Mouse (Mus musculus): Measurements from ENCODE around the gene Sptbn2. TPM values are rescaled to one million over a fixed set of nuclear protein-coding genes. Genes with fewer than 3 reads are reported as not detected.
"Not testable (repeated sequence)": the region's sequence is repeated elsewhere in the genome, so short reads cannot be mapped to it uniquely, and the experiment has no call there.

Gene Sptbn2
- total RNA-seq, 4 experiments from 2014 or later, result 475 to 555 (median 513) TPM

DNA sequence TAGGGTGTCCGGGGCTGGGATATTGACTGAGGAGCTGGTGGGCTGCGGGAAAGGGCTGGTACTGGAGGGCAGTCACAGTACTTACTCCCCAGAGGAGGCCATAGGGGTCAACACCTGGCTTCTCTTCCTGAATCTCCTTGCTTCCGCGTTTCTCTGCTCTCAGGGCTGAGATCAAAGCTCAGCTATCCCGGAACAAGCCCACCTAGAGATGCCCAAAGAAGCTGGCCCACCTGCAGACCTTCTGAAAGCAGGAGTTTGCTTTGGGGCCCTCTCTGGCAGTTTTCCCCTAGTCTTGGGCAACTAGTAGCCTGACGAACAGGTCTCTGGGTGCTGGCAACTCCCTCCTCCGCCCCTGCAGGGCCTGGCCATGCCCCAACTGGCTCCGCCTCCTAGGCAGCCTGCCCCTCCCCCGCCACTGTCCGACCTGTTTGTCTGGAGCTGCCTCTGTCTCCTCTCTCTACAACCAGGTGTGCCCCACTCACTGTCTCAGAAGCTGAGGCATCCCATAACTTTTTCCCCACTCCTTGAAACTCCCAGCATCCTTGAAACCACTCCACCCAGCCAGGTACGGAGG lies 9.8 kb downstream of the Sptbn2 start:
- no peak for DNase-seq (ENCODE audit: low spot score in 2 of 2)

DNA sequence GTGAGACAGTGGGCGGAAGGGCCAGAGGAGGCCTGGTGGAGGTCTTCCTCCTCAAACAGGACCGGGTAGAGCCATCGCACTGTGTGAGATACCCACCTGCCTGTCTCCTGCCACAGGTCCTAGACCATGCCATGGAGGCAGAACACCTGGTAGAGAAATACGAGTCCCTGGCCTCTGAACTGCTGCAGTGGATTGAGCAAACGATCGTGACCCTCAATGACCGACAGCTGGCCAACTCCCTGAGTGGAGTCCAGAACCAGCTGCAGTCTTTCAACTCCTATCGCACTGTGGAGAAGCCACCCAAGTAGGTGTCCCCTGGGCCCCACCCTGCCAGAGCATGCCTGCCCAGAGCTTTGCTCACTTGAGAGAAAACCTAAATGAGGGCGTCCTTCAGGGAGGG lies 18.2 kb downstream of the Sptbn2 start:
- DNase-seq (ENCODE audit: low spot score in 2 of 2), result no peak

DNA sequence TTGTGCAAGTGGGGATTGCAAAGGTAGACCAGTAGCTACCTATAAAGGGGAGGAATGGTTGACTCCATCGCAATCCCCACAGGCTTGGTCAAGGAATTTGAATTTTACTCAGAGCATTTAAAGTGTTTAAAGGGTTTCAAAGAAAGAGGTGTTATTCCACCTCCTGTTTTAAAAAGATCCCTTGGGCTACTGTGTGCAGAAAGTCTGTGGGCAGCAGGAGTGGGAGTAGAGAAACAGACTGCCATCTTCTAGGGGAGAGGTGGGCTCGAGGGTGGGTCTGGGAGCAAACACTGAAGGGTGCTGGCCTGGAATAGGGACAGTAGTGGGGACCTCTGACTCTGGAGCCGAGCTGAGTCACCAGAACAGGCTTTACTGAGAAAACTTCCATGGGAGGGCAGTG lies 22.1 kb downstream of the Sptbn2 start:
- DNase-seq (ENCODE audit: low spot score in 2 of 2), result no peak

DNA sequence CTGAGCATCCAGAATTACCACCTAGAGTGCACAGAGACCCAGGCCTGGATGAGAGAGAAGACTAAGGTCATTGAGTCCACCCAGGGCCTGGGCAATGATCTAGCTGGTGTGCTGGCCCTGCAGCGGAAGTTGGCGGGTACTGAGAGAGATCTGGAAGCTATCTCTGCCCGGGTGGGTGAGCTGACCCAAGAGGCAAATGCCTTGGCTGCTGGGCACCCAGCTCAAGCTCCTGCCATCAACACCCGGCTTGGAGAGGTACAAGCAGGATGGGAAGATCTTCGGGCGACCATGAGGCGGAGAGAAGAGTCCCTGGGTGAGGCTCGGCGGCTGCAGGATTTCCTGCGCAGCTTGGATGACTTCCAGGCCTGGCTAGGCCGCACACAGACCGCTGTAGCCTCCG lies 26.9 kb downstream of the Sptbn2 start:
- no peak for DNase-seq (ENCODE audit: low spot score in 2 of 2)

DNA sequence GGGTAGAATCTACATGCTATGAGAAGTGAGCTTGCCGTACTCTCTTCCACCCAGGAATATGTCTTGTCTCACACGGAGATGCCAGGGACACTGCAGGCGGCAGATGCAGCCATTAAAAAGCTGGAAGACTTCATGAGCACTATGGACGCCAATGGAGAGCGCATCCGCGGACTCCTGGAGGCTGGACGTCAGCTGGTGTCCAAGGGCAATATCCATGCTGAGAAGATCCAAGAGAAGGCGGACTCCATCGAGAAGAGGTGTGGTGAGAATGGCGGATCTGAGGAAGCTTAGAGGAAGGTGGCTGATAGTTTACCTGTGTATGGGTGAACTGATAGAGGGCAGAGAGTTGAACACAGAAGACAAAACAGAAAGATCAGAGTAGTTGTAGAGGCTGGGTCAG lies 28.1 kb downstream of the Sptbn2 start:
- DNase-seq (ENCODE audit: low spot score in 2 of 2), result no peak

DNA sequence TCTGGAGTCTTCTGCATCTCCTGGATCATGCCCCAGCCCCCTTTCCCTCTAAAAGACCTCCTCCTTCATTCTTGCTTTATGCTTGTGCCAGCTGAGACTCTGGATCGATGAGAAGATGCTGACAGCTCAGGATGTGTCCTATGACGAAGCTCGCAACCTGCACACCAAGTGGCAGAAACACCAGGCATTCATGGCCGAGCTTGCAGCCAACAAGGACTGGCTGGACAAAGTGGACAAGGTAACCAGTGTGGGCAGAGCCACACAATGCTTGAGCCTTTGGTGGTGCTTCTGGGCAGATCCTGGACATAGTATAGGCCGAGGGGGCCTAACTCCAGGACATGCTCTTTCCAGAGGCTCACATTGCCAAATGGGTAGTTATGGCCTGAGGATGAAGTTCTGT lies 28.8 kb downstream of the Sptbn2 start:
- no peak for DNase-seq (ENCODE audit: low spot score in 2 of 2)

DNA sequence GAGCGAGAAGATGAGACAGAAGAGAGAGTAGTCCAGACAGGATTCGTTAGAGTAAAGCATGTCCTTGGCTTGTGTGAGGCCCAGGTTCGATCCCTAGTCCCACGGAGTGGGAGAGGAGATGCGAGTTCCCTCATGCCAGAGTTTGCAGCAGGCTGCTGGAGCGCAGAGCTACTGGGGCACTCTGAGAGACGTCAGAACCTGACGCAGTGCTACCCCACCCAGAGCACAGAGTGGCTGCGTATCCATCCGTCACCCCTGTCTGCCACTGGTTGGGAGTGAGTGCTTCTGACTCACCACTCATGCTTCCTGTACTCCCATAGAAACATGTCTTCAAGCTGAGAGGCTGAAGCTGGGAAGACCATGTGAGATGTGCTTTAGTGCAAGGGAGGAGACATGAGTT lies 30.5 kb downstream of the Sptbn2 start:
- DNase-seq (ENCODE audit: low spot score in 2 of 2), result no peak

DNA sequence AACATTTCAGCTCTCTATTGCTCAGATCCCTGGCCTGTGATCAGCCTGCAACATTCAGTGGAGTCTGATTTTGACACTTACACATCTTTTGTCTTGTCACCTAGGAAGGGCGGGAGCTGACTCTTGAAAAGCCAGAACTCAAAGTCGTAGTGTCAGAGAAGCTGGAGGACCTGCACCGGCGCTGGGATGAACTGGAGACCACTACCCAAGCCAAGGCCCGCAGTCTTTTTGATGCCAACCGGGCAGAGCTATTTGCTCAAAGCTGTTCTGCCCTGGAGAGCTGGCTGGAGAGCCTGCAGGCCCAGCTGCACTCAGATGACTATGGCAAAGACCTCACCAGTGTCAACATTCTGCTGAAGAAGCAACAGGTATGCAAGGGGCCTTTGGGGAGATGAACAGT lies 31.3 kb downstream of the Sptbn2 start:
- DNase-seq (ENCODE audit: low spot score in 2 of 2), result no peak

DNA sequence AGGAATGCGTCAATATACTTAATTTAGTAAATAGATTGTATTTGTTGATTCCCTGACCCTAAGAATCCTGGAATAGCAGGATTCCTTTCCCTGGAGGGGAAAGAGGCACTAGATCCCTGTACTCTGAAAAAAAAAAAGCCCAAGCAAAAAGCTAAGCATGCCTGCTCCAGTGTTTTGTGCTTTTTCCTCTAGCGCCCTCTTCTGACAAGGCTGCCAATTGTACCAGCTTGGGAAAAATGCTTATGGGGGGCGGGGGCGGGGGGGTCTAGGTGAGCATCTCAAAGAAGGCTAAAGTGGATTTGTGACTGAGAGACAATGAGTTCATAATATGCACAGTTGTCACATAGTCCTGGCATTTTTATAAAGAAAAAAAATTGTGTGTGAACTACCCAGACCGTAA lies 32.6 kb downstream of the Sptbn2 start:
- no peak for DNase-seq (ENCODE audit: low spot score in 2 of 2)

DNA sequence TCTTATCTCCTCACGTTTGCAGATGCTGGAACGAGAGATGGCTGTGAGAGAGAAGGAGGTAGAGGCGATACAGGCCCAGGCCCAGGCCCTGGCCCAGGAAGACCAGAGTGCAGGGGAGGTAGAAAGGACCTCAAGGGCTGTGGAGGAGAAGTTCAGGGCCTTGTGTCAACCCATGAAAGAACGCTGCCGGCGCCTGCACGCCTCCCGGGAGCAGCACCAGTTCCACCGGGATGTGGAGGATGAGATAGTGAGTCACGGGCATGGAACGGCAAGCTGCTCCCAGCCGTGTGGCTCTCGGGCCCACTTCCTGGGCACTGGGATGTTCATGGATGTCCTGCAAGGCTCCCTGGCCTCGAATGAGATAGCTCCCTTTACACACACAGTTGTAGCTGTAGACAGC lies 33.1 kb downstream of the Sptbn2 start:
- DNase-seq (ENCODE audit: low spot score in 2 of 2), result no peak

DNA sequence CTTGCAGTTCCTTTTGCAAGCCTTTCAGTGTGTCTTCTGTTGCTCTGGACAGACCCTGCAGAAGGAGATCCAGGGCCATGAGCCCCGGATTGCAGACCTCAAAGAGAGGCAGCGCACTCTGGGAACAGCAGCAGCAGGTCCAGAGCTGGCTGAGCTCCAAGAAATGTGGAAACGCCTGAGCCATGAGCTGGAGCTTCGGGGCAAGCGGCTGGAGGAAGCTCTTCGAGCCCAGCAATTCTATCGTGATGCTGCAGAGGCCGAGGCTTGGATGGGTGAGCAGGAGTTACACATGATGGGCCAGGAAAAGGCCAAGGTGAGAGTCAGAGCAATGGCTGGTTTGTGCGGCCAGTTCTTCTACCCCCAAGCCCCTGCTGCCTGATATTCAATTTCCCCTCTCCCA lies 34.1 kb downstream of the Sptbn2 start:
- DNase-seq (ENCODE audit: low spot score in 2 of 2), result no peak

DNA sequence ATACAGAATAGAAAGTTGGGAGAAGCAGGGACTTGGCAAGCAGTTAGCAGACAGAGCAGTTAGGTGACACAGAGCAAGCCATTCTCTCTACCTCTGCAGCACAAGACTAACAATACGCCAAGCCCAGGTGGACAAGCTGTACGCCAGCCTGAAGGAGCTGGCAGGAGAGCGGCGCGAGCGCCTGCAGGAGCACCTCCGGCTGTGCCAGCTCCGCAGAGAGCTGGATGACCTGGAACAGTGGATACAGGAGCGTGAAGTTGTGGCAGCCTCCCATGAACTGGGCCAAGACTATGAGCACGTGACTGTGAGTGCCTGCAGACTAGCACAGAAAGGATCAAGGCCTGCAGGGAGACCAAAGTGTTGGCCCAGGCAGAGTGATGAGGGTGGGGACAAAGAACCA lies 34.7 kb downstream of the Sptbn2 start:
- DNase-seq (ENCODE audit: low spot score in 2 of 2), result no peak

DNA sequence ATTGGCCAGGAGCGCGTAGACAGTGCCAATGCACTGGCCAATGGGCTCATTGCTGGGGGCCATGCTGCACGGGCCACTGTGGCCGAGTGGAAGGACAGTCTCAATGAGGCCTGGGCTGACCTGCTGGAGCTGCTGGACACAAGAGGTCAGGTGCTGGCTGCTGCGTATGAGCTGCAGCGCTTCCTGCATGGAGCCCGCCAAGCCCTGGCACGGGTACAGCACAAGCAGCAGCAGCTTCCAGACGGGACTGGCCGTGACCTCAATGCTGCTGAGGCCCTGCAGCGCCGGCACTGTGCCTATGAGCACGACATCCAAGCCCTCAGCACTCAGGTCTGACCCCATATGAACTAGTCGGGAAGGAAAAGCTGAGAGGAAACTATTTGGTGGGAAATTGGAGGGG lies 35.6 kb downstream of the Sptbn2 start:
- no peak for DNase-seq (ENCODE audit: low spot score in 2 of 2)

DNA sequence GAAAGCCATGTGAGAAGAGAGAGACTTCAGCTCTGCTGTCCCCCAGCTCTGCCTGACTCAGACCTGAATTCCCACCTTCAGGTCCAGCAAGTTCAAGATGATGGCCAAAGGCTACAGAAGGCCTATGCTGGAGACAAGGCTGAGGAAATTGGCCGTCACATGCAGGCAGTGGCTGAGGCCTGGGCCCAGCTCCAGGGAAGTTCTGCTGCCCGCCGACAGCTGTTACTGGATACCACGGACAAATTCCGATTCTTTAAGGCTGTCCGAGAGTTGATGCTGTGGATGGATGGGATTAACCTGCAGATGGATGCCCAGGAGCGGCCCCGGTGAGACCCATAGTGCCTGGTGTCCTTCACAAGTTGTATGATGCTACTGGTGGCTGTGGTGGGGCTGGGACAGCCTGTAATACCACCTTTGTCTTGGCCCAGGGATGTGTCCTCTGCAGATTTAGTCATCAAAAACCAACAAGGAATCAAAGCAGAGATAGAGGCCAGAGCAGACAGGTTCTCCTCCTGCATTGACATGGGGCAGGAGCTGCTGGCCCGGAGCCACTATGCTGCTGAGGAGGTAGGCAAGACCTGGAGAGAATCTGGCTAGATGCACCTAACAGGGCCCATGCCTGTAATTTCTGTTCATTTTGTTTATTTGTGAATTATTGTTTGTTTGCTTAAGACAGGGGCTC lies 36.8 kb downstream of the Sptbn2 start:
- no peak for DNase-seq (ENCODE audit: low spot score in 2 of 2)

DNA sequence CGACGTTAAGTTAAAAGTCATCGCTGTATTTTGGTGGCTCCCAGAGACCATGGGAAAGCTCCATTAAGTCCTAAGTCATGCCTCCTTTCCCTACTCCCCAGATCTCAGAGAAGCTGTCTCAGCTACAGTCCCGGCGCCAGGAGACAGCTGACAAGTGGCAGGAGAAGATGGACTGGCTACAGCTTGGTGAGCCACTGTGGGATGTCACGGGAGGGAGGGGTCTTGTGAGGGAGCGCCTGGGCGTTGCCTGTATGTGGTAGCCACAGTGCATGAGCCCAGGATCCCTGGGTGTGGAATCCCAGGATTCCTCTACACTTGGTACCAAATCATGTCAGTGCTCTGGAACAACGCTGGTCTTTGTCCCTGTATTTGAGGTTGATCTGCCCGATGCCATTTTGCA lies 37.5 kb downstream of the Sptbn2 start:
- DNase-seq (ENCODE audit: low spot score in 2 of 2), result no peak

DNA sequence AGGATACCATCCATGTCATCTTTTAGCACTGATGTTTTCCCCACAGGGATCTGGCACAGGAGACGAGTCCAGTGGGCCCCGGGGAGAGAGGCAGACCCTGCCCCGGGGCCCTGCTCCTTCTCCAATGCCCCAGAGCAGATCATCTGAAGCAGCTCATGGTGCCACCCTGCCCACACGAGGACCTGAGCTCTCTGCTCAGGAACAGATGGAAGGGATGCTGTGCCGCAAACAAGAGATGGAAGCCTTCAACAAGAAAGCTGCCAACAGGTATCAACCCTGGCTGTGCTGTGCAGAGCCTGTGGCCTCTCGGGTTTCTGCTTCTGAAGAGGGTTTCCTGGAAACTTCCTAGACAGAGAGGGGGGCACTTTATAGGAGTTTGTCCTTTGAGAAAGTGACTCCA lies 39.0 kb downstream of the Sptbn2 start:
- no peak for DNase-seq (ENCODE audit: low spot score in 2 of 2)

DNA sequence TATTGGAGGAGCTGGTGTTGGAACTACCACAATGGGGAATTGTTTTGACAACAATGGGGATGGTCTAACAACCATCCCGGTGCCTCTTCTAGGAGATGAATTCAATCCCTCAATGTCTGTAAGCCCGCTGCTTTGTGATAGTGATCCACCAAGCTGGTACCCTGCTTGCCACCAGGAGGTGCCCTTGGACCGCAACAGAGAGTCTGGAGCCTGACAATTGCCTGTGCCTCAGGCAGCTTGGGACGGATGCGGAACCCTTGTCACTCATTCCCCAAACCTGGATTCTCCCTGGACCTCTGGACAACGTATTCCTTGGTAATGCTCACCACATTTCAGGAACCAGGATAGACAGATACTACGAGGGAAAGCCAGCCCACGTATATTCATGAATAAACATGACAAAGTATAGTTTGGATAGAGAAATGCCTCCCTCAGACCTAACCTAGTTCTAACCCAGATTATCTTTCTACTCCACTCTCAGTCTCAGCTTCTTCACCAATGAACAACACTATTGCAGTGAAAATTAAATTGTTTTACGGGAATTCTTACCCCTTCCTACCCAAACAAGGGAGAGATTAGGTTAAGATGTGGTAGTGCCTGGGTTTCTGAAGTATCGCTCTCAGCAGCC lies 44.7 kb downstream of the Sptbn2 start:
- DNase-seq (ENCODE audit: low spot score in 2 of 2), result peak; percentile 89 to 90

DNA sequence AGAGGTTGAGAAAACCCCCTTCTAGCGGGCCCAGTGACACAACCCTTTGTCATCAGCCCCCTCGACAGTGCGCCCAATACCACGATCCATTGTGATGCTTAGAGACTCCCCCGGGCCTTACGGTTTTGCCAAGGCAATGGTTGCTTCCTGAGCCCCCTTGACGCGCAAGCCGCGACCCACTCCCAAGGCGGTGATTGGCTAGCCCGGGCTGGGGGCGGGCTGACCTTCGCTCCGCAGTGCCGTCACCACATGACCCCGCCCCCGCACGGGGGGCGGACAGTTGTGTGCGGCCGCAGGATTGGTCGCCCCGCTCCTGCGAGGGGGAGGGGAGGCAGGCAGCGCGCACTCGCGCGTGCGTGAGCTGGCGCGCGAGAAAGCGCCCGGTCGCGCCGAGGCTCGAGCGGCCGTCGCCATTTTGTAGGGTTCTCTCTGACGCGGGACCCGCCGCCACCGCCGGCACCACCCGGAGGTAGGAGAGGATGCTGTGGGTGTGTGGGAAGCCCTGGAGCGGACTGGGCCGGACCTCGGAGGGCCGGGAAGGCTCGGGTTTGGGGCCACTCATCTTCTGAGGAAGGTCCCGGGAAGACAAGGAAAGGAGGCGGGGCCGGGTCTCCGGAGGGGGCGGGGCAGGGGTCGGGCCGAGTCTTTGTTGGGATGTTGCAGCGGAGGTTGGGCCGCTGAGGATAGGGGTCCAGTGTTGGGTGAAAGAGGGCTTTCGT lies 45.4 kb downstream of the Sptbn2 start, which contains the start of gene Rbm4b:
Rbm4b (plus strand) TSS at position 305 of the 719 bp plus-strand sequence.
- peak; percentile 94 to 96 for DNase-seq (ENCODE audit: low spot score in 2 of 2)

DNA sequence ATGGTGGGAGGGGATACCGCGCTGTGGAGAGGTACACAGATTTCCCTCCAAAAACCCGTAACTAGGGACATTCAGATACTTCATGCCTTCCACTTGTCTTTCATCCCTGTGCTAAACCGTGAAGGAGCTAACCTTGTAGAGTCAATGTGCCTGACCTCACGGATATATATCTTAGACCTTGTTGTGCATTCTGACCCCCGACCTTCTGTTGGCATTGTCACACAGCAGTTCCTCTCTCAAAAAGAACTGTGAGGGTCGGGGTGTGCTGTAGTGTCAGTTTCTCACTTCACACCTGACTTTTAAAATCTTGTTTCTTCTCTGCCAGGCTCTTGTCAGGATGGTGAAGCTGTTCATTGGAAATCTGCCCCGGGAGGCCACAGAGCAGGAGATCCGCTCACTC lies 46.0 kb downstream of the Sptbn2 start:
- DNase-seq (ENCODE audit: low spot score in 2 of 2), result no peak

DNA sequence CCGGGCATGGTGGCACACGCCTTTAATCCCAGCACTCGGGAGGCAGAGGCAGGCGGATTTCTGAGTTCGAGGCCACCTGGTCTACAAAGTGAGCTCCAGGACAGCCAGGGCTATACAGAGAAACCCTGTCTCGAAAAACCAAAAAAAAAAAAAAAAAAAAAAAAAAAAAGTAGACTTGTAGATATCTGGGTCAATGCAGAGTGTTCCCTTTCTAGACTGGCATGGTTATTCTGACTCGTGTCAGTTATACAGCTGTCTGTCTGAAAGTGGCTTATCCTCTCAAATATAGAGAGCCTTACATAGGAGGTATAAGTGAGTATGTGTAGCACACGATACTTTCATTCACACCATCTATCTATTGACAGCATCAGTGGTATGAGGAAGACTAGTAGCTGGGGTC lies 49.6 kb downstream of the Sptbn2 start:
- DNase-seq (ENCODE audit: low spot score in 2 of 2), result not testable (repeated sequence)

DNA sequence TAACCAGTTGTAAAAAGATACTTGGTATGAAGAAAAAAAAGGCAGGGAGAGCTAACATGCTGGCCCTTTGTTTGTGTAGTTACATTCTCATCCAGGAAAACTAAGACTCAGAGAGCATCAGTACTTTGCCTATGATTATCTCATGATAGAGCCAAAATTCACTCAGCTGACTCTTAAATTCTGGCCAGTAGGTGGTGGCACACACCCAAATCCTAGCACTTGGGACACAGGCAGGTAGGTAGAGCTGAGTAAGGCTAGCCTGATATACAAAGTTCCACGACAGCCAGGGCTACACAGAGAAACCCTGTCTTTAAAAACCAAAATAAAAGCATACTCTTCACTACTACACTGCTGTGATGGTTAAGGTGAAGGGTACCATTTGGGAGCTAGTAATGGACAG lies 51.9 kb downstream of the Sptbn2 start:
- DNase-seq (ENCODE audit: low spot score in 2 of 2), result no peak

DNA sequence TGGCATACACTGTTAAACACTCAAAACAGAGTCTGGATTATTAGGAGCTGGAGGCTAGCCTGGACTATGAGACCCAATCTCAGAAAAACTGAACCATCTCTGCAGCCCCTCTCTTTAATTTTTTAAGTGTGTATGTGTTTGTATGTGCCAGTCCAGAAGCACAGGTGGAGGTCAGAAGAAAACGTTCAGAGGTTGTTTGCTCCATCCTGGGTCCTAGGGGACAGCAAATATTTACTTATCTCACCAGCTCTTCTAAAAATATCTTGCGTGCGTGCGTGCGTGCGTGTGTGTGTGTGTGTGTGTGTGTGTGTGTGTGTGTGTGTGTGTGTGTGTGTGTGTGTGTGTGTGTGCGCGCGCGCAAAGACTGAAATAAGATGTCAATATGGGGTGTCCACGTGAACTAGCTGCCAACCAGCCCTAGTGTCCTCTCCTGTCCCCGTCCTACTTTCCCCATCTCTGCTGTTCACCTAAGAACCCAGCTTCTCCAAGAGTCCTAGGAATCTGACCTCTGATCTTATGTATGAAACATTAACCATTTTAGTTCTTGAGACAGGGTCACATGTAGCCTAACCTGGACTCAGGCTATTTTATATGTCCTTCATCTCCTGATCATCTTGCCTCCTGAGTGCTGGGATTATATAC lies 56.7 kb downstream of the Sptbn2 start:
- DNase-seq (ENCODE audit: low spot score in 2 of 2), result no peak
